Mouse (Mus musculus): ENCODE results near the gene Pramel1. TPM values are rescaled to one million over a fixed set of nuclear protein-coding genes. Genes with fewer than 3 reads are reported as not detected.
"Not testable (repeated sequence)": the region's sequence is repeated elsewhere in the genome, so short reads cannot be mapped to it uniquely, and the experiment has no call there.

The Pramel1 gene
- not detected in 2 replicates for polyA plus RNA-seq (2016; fragmentation: Nextera tagmentation; extraction: Ambion mirVana)

- no peaks in the 10 kb centered on the region for H3K36me3 ChIP-seq (replicated peaks)
- H3K9me3 ChIP-seq: no peaks in the 10 kb centered on the region
- no peaks in the 10 kb centered on the region for H3K4me1 ChIP-seq
- no peak for ATAC-seq (ENCODE audit: low FRiP score)
- H3K27me3 ChIP-seq: peaks cover 7% of the 10 kb centered on the region; the same call in 1 of the 2 replicates
- no peak within 1 kb of the TSS for H3K9ac ChIP-seq
- H3K4me3 ChIP-seq (replicated peaks): no peak within 1 kb of the TSS
- no peak within 1 kb of the TSS for H3K4me2 ChIP-seq
- WGBS: 83% methylated on average over 26 of the region's 26 CpGs
- H3K27ac ChIP-seq: no peak within 1 kb of the TSS
Observed at GRCm38 (mm10) chr4:143394181-143394580, at the start of gene Pramel1. Gene Pramel1, plus strand, starts transcription at chr4:143394428.

DNA sequence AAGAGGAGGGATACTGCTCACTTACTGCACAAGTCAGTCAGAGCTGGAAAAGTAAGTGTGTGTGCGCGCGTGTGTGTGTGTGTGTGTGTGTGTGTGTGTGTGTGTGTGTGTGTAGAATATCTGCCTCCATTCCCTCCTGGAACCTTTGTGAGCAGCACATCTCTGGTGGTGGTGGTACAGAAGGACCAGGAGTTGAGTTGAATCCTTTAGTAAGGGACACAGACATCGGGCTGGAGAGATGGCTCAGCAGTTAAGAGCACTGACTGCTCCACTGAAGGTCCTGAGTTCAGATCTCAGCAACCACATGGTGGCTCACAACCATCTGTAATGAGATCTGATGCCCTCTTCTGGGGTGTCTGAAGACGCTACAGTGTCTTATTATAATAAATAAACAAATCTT is 48.7 kb upstream of the Pramel1 start:
- not testable (repeated sequence) for ATAC-seq (ENCODE audit: low FRiP score); H3K4me2 ChIP-seq; H3K9me3 ChIP-seq; H3K4me3 ChIP-seq (replicated peaks); H3K9ac ChIP-seq; H3K27ac ChIP-seq; H3K36me3 ChIP-seq (replicated peaks)
- Histone ChIP-seq H3K4me1 (peaks cover 12% of the 10 kb centered on the region), H3K27me3 (peaks cover 35% of the 10 kb centered on the region)
- 88% methylated on average over 5 of the region's 5 CpGs for WGBS

DNA sequence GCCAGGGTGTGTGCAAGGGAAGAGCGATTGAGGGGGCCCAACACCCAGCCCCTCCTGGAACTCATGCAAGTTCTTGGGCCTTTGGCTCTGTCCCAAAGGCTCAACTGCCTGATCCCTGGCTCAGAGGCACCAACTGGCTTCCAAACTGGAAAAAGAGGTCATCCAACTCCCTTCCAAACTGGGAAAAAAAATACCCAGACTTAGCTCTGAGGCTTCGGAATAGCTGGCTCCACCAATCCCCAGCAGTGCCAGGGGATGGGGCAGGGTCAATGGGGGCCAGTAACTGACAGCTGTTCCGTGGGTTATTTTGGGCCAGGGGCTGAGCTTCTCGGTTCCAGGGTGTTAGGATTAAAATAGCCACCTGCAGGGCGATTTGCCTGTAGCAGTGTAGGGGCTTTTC is 45.5 kb upstream of the Pramel1 start:
- Histone ChIP-seq H3K4me1 (peaks cover 14% of the 10 kb centered on the region), H3K27me3 (peaks cover 59% of the 10 kb centered on the region), H3K4me2 (no peak overlapping the region), H3K9ac (no peak overlapping the region), H3K4me3 (replicated peaks) (no peak overlapping the region), H3K27ac (no peak overlapping the region), H3K36me3 (replicated peaks) (no peaks in the 10 kb centered on the region), H3K9me3 (no peaks in the 10 kb centered on the region)
- ATAC-seq (ENCODE audit: low FRiP score): no peak
- 25% methylated on average over 5 of the region's 5 CpGs for WGBS

DNA sequence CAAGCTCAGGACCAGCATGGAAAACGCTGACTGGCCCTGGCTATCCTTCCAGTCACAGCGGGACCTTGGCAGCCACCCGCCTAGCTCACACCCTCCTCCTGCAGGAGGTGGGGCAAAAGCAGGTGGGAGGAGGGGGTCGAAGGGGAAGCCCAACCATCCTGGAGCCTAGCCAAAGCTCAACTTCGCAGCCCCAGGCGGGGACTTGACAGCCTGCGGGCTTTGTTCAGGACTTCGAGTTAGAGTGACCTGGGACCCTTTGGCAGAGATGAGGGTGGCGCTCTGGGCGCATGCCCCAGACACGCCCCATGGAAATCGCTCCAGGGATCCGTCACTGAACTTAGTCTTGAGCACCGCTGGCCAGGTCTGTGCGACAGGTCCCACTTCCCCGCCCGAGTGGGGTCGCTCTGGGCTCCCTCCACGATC is 44.7 kb upstream of the Pramel1 start, which contains the start of gene Lrrc38:
Gene Lrrc38 (plus strand): TSS at position 274 of the 423 bp plus-strand sequence.
- 0 out of 2 replicates have a peak, but pooled peaks have one; percentile 20 for ATAC-seq (ENCODE audit: low FRiP score)
- H3K27ac ChIP-seq: no peak within 1 kb of the TSS

DNA sequence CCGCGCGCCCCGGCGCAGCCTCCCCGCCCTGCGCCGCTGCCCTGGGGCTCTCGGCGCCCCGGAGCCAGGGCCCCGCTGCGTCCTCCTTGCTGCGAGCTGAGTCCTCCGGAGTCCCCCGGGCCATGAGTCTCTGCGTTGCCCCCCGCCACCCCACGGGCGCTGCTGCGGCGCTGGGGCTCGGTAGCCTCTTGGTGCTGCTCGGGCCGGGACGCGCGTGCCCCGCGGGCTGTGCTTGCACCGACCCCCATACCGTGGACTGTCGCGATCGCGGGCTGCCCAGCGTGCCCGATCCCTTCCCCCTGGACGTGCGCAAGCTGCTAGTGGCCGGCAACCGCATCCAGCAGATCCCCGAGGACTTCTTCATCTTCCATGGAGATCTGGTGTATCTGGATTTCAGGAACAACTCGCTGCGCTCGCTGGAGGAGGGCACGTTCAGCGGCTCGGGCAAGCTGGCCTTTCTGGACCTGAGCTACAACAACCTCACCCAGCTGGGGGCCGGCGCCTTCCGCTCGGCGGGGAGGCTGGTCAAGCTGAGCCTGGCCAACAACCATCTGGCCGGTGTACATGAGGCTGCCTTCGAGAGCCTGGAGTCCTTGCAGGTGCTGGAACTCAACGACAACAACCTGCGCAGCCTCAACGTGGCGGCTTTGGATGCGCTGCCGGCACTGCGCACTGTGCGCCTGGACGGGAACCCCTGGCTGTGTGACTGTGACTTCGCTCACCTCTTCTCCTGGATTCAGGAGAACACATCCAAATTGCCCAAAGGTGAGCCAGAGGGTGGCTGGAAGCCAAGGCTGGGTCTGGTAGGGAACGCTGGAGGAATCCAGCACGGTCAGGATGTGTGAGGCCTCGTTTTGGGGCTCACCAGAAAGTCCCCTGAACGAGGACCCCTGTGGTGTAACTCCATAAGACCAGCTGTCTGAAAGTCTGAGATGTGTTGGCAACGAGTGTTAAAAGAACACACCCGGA is 43.9 kb upstream of the Pramel1 start:
- H3K4me2 ChIP-seq: peak overlapping the region; percentile 91
- peaks cover 57% of the 10 kb centered on the region for H3K27me3 ChIP-seq
- H3K4me1 ChIP-seq: peaks cover 14% of the 10 kb centered on the region
- H3K9ac ChIP-seq: peak overlapping the region; percentile 53
- WGBS: 3% methylated on average over 71 of the region's 72 CpGs
- no peaks in the 10 kb centered on the region for H3K36me3 ChIP-seq (replicated peaks)
- no peaks in the 10 kb centered on the region for H3K9me3 ChIP-seq
- peak overlapping the region; percentile 48 for H3K4me3 ChIP-seq (replicated peaks)
- ATAC-seq (ENCODE audit: low FRiP score): 0 out of 2 replicates have a peak, but pooled peaks have one; percentile 23
- H3K27ac ChIP-seq: no peak overlapping the region

More for the DNA sequence above, 44.7 kb upstream of the Pramel1 start, which contains the start of gene Lrrc38:
- Histone ChIP-seq H3K9me3 (no peaks in the 10 kb centered on the region), H3K4me2 (peak within 1 kb of the TSS; percentile 91), H3K4me1 (peaks cover 14% of the 10 kb centered on the region), H3K36me3 (replicated peaks) (no peaks in the 10 kb centered on the region), H3K9ac (peak within 1 kb of the TSS; percentile 53), H3K27me3 (peaks cover 59% of the 10 kb centered on the region), H3K4me3 (replicated peaks) (peak within 1 kb of the TSS; percentile 48)
- under 1% methylated on average over 19 of the region's 19 CpGs for WGBS

GRCm38 (mm10) chr4:143352301-143352700 is 41.9 kb upstream of the Pramel1 start:
- no peak for ATAC-seq (ENCODE audit: low FRiP score)
- peaks cover 56% of the 10 kb centered on the region for H3K27me3 ChIP-seq
- H3K9me3 ChIP-seq: no peaks in the 10 kb centered on the region
- H3K9ac ChIP-seq: no peak overlapping the region
- H3K4me3 ChIP-seq (replicated peaks): no peak overlapping the region
- WGBS: 81% methylated on average over 4 of the region's 4 CpGs
- no peak overlapping the region for H3K27ac ChIP-seq
- H3K36me3 ChIP-seq (replicated peaks): no peaks in the 10 kb centered on the region
- H3K4me1 ChIP-seq: peaks cover 14% of the 10 kb centered on the region
- H3K4me2 ChIP-seq: no peak overlapping the region

GRCm38 (mm10) chr4:143361520-143361919 is 32.7 kb upstream of the Pramel1 start:
- no peak overlapping the region for H3K4me3 ChIP-seq (replicated peaks)
- 72% methylated on average over 10 of the region's 10 CpGs for WGBS
- H3K4me1 ChIP-seq: peaks cover 3% of the 10 kb centered on the region
- H3K9me3 ChIP-seq: no peaks in the 10 kb centered on the region
- ATAC-seq (ENCODE audit: low FRiP score): no peak
- no peak overlapping the region for H3K9ac ChIP-seq
- H3K4me2 ChIP-seq: no peak overlapping the region
- no peak overlapping the region for H3K27ac ChIP-seq
- no peaks in the 10 kb centered on the region for H3K36me3 ChIP-seq (replicated peaks)
- peaks cover 3% of the 10 kb centered on the region for H3K27me3 ChIP-seq

DNA sequence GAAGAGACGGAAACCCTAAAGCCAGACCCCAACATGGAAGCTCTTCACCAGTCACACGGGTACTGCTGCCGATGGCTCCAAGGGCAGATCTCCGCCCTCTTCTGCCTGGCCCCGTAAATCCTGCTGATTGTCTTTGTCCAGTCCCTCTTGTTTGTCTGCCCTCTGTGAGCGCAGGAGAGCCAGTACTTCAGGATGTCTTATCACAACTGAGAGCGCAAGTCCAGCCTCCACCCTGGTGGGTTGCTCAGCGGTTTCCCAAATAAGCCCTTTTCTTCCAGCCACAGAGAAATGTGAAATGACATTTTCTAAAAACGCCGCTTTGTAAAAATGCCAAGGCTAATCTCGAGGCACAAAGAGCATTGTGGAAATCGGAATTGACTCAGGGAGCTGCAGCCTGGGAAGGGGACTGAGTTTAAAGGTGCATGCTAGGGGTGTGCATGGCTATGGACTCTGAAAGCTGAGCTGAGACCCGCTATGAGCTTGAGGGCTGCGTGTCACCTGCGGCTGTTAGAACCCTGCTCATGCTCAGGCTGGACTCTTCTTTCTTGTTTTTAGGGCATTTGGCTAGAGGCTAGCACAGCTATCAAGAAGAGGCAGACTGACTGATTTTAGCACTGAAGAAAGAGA is 27.7 kb upstream of the Pramel1 start:
- H3K4me2 ChIP-seq: no peak overlapping the region
- no peak for ATAC-seq (ENCODE audit: low FRiP score)
- H3K27me3 ChIP-seq: peaks cover 3% of the 10 kb centered on the region
- 23% methylated on average over 15 of the region's 15 CpGs for WGBS
- H3K27ac ChIP-seq: no peak overlapping the region
- H3K9me3 ChIP-seq: no peaks in the 10 kb centered on the region
- H3K4me1 ChIP-seq: peaks cover 6% of the 10 kb centered on the region
- no peak overlapping the region for H3K4me3 ChIP-seq (replicated peaks)
- no peaks in the 10 kb centered on the region for H3K36me3 ChIP-seq (replicated peaks)
- no peak overlapping the region for H3K9ac ChIP-seq

- no peaks in the 10 kb centered on the region for H3K9me3 ChIP-seq
- peak; percentile 49 for ATAC-seq (ENCODE audit: low FRiP score)
- H3K27me3 ChIP-seq: peaks cover 5% of the 10 kb centered on the region; the same call in 1 of the 2 replicates
- H3K36me3 ChIP-seq (replicated peaks): no peaks in the 10 kb centered on the region
- no peak overlapping the region for H3K27ac ChIP-seq
- no peak overlapping the region for H3K4me2 ChIP-seq
- H3K4me1 ChIP-seq: peaks cover 19% of the 10 kb centered on the region
- no peak overlapping the region for H3K4me3 ChIP-seq (replicated peaks)
- peak overlapping the region; percentile 1; the same call in 1 of the 2 replicates for H3K9ac ChIP-seq
- 39% methylated on average over 7 of the region's 7 CpGs for WGBS
Observed at GRCm38 (mm10) chr4:143379480-143379879, 14.7 kb upstream of the Pramel1 start.

DNA sequence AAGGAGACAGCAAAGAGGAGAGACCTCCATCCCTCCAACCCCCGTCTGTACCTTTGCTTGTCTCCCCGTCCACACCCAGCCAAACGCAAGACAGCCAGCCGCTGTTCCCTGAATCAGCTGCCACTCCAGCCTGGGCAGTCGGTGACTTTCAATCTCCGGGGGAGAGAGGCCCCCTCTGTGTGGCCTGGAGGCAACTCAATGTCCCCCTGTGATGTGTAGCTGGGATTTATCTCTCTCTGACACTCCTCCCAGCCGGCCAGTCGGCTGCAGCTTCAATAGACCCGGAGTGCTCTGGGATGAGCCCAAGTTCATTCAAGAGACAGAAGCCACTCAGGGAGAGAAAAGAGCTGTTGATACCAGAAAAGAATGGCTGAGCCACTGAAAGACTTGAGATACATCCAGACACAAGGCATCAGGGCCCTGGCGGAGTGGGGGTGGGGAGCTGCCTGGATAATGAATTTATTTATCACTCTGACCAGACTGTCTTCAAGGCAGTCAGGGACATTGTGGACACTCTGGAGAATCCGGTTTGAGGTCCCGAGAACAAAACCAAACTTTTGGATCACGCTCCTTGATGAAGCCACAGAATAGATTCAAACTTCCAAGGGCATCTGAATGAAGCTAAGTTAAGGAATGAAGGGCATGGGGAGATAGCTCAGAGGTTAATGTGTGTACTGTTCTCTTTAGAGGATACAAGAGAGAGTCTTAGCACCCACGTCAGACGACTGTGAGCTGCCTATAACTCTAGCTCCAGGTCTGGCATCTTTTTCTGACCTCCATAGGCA is 14.1 kb upstream of the Pramel1 start:
- Histone ChIP-seq H3K27me3 (peaks cover 5% of the 10 kb centered on the region; the same call in 1 of the 2 replicates), H3K9me3 (no peaks in the 10 kb centered on the region), H3K4me1 (peaks cover 19% of the 10 kb centered on the region), H3K9ac (0 out of 2 replicates have a peak overlapping the region, but pooled peaks have one; percentile 1), H3K27ac (0 out of 2 replicates have a peak overlapping the region, but pooled peaks have one; percentile 31), H3K4me3 (replicated peaks) (no peak overlapping the region), H3K4me2 (no peak overlapping the region), H3K36me3 (replicated peaks) (no peaks in the 10 kb centered on the region)
- 32% methylated on average over 15 of the region's 15 CpGs for WGBS
- peak; percentile 34 for ATAC-seq (ENCODE audit: low FRiP score)

GRCm38 (mm10) chr4:143380716-143381004 is 13.6 kb upstream of the Pramel1 start:
- no peak overlapping the region for H3K4me3 ChIP-seq (replicated peaks)
- no peak overlapping the region for H3K9ac ChIP-seq
- H3K4me2 ChIP-seq: no peak overlapping the region
- H3K36me3 ChIP-seq (replicated peaks): no peaks in the 10 kb centered on the region
- ATAC-seq (ENCODE audit: low FRiP score): no peak
- no peaks in the 10 kb centered on the region for H3K9me3 ChIP-seq
- H3K27ac ChIP-seq: no peak overlapping the region
- H3K27me3 ChIP-seq: peaks cover 5% of the 10 kb centered on the region; the same call in 1 of the 2 replicates
- peaks cover 19% of the 10 kb centered on the region for H3K4me1 ChIP-seq
- 3% methylated on average over 5 of the region's 5 CpGs for WGBS

All from forebrain, embryonic 12.5 days (tissue).